Mouse (Mus musculus): ENCODE results near the gene Abhd6. TPM values are rescaled to one million over a fixed set of nuclear protein-coding genes. Genes with fewer than 3 reads are reported as not detected.
"Not testable (repeated sequence)": the region's sequence is repeated elsewhere in the genome, so short reads cannot be mapped to it uniquely, and the experiment has no call there.

The Abhd6 gene
- total and polyA plus RNA-seq, 2 experiments from 2014 or later: 17.6 to 34.7 TPM

DNA sequence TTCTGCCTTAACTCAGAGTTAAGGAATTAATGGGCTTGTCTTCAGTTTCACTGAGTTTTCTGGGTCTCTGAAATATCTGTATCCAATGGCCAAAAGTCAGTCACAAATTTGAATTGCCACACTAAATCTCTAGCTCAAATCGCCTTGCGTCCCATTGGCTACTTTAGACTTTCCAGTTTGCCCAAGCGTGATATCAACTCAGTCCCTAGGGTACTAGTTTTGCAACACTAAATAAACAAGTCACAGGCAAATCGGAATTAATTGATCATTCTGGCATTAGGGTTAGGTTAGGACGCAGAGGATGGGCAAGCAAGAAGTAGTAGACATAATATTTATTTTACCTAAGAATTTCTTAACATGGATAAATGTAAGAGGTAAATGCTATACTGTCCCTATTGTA is 2.5 kb upstream of the Abhd6 start:
- Histone ChIP-seq H3K27me3 (ENCODE audit: insufficient read depth, low read length) (peaks cover 6% of the 10 kb centered on the region; the same call in 1 of the 2 replicates), H3K9me3 (ENCODE audit: low read length) (no peaks in the 10 kb centered on the region), H3K4me2 (ENCODE audit: low read depth, low read length, poor library complexity, severe bottlenecking) (no peak overlapping the region), H3K4me1 (ENCODE audit: insufficient read depth, low read length) (peaks cover 8% of the 10 kb centered on the region; the same call in 1 of the 2 replicates), H3K4me3 (ENCODE audit: low read depth, low read length) (no peak overlapping the region), H3K36me3 (ENCODE audit: insufficient read depth, low read length) (no peaks in the 10 kb centered on the region), H3K27ac (ENCODE audit: low read depth, low read length) (no peak overlapping the region), H3K9ac (replicated peaks; ENCODE audit: low read length, poor library complexity, severe bottlenecking) (no peak overlapping the region)
- ATAC-seq (ENCODE audit: low FRiP score) (no peak), DNase-seq (ENCODE audit: low spot score) (no peak)
- 88% methylated on average over 5 of the region's 5 CpGs for WGBS
- TF ChIP-seq CTCF (IDR thresholded peaks at IDR 0.05): no peak

DNA sequence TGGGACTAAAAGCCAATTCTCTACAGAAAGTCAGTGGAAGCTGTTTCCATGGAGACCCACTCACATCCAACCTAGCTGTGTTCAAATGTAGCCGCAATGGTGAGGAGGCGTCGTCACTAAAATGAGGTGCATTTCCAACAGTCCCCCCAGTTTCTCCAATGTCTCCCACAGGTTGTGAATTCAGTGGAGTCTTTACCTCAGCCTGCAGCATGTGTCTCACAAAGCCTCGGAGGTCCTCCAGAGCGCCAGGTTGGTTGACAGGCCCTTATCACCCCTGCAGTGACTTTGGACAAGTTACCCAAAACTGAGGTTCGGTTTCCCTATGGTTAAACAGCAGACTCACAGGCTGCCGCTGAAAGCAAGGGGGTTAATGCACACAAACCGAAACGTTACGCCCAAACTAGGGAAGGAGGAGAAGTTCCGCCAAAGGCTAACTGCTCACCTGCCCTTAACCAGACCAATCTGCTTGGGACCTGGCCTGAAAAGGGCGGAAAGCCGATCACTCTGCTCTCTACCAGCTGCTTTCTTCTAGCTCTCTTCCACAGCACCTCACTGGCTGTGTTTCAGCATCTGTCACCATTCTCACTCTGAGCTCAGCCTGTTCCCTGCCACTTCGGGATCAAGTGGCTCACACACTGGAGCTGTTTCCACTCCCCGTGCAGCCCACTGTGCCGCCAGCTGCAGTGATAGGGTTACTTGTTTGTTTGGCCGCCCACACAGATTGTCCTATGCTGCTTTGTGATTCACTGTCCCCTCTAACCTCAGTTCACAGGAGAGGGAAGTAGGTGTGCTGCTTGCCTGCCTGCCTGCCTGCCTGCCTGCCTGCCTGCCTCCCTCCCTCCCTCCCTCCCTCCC is 1.6 kb upstream of the Abhd6 start:
- TF ChIP-seq CTCF (IDR thresholded peaks at IDR 0.05): no peak
- H3K9ac ChIP-seq (replicated peaks; ENCODE audit: low read length, poor library complexity, severe bottlenecking): no peak overlapping the region
- 25% methylated on average over 17 of the region's 17 CpGs for WGBS
- no peaks in the 10 kb centered on the region for H3K36me3 ChIP-seq (ENCODE audit: insufficient read depth, low read length)
- H3K4me3 ChIP-seq (ENCODE audit: low read depth, low read length): no peak overlapping the region
- H3K9me3 ChIP-seq (ENCODE audit: low read length): no peaks in the 10 kb centered on the region
- DNase-seq (ENCODE audit: low spot score) (no peak), ATAC-seq (ENCODE audit: low FRiP score) (no peak)
- no peak overlapping the region for H3K27ac ChIP-seq (ENCODE audit: low read depth, low read length)
- H3K4me1 ChIP-seq (ENCODE audit: insufficient read depth, low read length): peaks cover 8% of the 10 kb centered on the region; the same call in 1 of the 2 replicates
- no peak overlapping the region; the same call in 1 of the 2 replicates for H3K4me2 ChIP-seq (ENCODE audit: low read depth, low read length, poor library complexity, severe bottlenecking)
- H3K27me3 ChIP-seq (ENCODE audit: insufficient read depth, low read length): peaks cover 6% of the 10 kb centered on the region; the same call in 1 of the 2 replicates

DNA sequence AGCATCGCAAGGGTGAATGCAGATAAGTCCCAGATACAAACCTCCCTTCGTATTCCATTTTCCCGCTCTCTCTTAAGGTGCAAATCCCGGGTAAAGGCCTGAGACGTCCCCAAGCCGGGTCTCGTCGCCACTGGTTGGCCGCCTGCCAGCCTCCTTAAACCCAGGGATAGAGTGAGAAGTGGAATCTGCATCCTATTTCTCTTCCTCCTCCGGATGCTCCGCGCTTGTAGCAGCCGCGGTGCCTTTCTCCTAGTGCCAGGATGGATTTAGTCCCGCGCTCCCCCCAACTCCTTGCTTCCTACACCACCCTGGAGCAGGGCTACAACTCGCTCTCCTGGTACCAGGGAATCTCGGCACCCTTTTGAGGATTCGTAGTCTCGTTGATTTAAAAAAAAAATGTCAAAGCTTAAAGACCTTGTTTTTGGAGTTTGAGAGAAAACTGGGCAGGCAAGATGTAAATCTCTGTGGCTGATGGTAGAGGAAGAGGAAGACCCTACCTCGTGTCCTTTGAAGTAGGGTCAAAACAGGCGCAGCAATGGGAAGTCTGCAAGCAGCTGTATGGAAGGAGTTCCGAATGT is 480 bp downstream of the Abhd6 start:
- H3K27me3 ChIP-seq (ENCODE audit: insufficient read depth, low read length): peaks cover 6% of the 10 kb centered on the region; the same call in 1 of the 2 replicates
- no peak for TF ChIP-seq CTCF (IDR thresholded peaks at IDR 0.05)
- H3K27ac ChIP-seq (ENCODE audit: low read depth, low read length): peak overlapping the region; percentile 74
- no peaks in the 10 kb centered on the region for H3K9me3 ChIP-seq (ENCODE audit: low read length)
- peak; percentile 77 for DNase-seq (ENCODE audit: low spot score)
- H3K4me2 ChIP-seq (ENCODE audit: low read depth, low read length, poor library complexity, severe bottlenecking): peak overlapping the region; percentile 83
- H3K4me1 ChIP-seq (ENCODE audit: insufficient read depth, low read length): peaks cover 8% of the 10 kb centered on the region; the same call in 1 of the 2 replicates
- H3K9ac ChIP-seq (replicated peaks; ENCODE audit: low read length, poor library complexity, severe bottlenecking): peak overlapping the region; percentile 55
- peak overlapping the region; percentile 58 for H3K4me3 ChIP-seq (ENCODE audit: low read depth, low read length)
- ATAC-seq (ENCODE audit: low FRiP score): peak; percentile 71
- H3K36me3 ChIP-seq (ENCODE audit: insufficient read depth, low read length): no peaks in the 10 kb centered on the region
- 0% methylated on average over 23 of the region's 23 CpGs for WGBS

DNA sequence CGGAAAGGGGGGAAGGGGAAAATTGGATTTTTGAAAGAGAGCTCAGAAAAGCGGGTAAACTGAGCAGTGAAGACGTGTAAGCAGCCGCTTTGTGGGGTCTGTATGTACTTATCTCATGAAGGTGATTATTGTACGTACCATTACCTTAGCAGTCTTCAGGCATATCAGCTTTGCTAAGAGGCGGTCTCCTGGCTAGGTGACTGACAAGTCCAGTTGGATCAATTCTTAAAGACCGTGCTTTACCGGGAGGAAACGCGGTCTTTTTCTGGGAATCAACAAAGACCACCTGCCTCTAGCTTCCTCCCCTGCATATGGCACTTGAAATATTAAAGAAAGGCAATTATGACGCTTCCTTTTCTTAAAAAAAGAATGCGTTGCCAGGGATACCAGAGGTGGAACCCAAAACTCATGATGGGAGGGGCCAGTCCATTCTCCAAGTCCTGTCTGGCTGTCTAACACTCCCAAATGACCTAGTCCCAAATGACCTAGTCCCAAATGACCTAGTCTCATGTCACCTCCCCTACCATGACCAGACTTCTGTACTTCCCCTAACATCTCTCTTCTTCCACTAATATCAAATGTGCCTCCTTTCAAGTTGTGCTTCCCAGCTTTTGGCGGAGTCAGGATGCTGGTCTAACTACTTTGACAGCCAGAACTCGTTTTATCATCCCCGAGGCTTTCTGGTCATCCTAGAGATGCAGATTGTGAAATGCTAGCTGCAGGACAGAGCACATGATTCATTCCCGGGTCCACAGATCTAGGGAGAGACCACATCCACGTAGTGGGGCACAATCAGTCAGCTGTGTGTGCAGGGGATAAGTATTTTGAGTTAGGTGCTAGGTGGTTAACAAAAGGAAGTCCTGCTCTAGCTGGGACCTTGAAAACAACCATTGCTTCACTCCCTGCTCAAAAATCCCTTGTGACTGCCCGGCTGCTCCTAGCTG is 1.3 kb downstream of the Abhd6 start:
- Histone ChIP-seq H3K4me1 (ENCODE audit: insufficient read depth, low read length) (peaks cover 8% of the 10 kb centered on the region; the same call in 1 of the 2 replicates), H3K4me2 (ENCODE audit: low read depth, low read length, poor library complexity, severe bottlenecking) (peak overlapping the region; percentile 83), H3K36me3 (ENCODE audit: insufficient read depth, low read length) (no peaks in the 10 kb centered on the region), H3K4me3 (ENCODE audit: low read depth, low read length) (peak overlapping the region; percentile 58), H3K27ac (ENCODE audit: low read depth, low read length) (no peak overlapping the region), H3K27me3 (ENCODE audit: insufficient read depth, low read length) (peaks cover 6% of the 10 kb centered on the region; the same call in 1 of the 2 replicates), H3K9ac (replicated peaks; ENCODE audit: low read length, poor library complexity, severe bottlenecking) (peak overlapping the region; percentile 55), H3K9me3 (ENCODE audit: low read length) (no peaks in the 10 kb centered on the region)
- TF ChIP-seq CTCF (IDR thresholded peaks at IDR 0.05): no peak
- DNase-seq (ENCODE audit: low spot score) (no peak), ATAC-seq (ENCODE audit: low FRiP score) (no peak)
- WGBS: 23% methylated on average over 18 of the region's 18 CpGs

DNA sequence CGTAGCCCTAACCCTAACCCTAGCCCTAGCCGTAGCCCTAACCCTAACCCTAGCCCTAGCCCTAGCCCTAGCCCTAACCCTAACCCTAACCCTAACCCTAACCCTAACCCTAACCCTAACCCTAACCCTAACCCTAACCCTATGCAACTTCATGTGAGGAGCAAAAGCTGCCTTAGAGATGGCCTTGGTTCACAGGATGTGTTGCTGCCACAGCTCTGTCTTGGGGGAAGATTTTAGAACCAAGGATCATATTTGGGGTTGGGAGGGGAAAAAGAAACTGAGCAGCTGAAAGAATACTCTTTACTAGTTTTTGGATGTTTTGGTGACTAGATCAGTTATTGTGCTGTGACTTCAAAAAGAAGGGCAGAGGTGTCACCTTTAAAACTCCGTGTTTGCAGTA is 3.4 kb downstream of the Abhd6 start:
- H3K36me3 ChIP-seq (ENCODE audit: insufficient read depth, low read length); H3K4me2 ChIP-seq (ENCODE audit: low read depth, low read length, poor library complexity, severe bottlenecking); H3K27ac ChIP-seq (ENCODE audit: low read depth, low read length); H3K9me3 ChIP-seq (ENCODE audit: low read length); H3K9ac ChIP-seq (replicated peaks; ENCODE audit: low read length, poor library complexity, severe bottlenecking); ATAC-seq (ENCODE audit: low FRiP score); H3K4me3 ChIP-seq (ENCODE audit: low read depth, low read length); H3K27me3 ChIP-seq (ENCODE audit: insufficient read depth, low read length); H3K4me1 ChIP-seq (ENCODE audit: insufficient read depth, low read length); DNase-seq (ENCODE audit: low spot score): not testable (repeated sequence)
- 60% methylated on average over 3 of the region's 3 CpGs for WGBS
